Mouse (Mus musculus) inflammation-experienced regulatory T-cells, adult 16 weeks (primary cell): ENCODE data around the gene Vamp1. TPM values are rescaled to one million over a fixed set of nuclear protein-coding genes. Genes with fewer than 3 reads are reported as not detected.

Experiments
- polyA plus RNA-seq: library from polyadenylated mRNA; unstranded; fragments of 100-300 nt; shearing (Covaris generic); gene quantifications from one replicate; pipeline ENCODE4 v1.2.1, GENCODE M21; 2017

Vamp1 gene
- 71.4 TPM for polyA plus RNA-seq

DNA sequence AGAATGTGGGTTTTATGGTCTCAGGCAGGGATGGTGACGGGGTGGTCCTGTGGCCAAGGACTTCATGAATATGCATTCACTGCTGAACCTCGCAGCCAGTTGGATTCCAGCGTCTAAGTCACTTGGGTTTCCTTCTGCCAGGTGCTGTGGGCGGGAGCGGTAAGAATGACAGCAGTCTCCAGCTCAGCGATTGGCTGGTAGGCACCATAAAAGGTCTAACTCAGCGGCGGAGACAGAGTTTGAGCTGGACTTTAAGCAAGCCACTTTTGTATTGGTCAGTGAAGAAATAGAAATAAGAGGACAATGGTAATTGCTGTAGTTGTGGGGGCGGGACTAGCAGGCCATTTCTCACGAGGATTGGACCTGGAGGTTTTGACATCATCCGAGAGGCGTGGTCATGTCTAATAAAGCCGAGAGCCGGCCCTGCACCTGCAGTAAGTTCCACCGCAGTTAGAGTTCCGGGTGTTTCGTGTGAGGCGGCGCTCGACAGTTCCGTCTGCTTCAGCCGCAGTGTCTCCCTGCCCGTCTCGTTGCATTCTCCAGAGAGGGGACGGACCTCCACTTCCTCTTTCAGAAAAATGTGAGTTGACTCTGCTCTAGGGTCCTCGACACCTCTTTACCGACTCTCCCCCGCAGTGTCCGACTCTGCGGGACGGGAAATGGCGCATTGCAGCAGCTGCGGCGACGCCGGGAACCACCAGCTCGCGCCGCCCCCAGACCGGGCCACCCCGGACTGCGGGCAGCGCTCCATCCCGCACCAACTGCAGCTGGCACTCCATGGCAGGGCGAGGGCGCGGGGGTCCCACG is at the start of gene Vamp1:
Vamp1 (plus strand) TSS at position 404 of the 807 bp plus-strand sequence.

GRCm38 (mm10) chr6:125166051-125166751 is 49.1 kb upstream of the Vamp1 start, which contains the start of gene Gapdh:
Gene Gapdh, minus strand, starts transcription at chr6:125166467.

GRCm38 (mm10) chr6:125191332-125192015 is 23.9 kb upstream of the Vamp1 start, which contains the start of the genes Ncapd2 and Mrpl51:
Gene Ncapd2, minus strand, starts transcription at chr6:125191701.
Gene Mrpl51, plus strand, starts transcription at chr6:125191801.

GRCm38 (mm10) chr6:125231117-125232044 is 16.0 kb downstream of the Vamp1 start, which contains the start of gene Tapbpl:
Gene Tapbpl, minus strand, starts transcription at chr6:125231860.

GRCm38 (mm10) chr6:125236782-125237181 is 21.4 kb downstream of the Vamp1 start, which contains the start of gene Cd27:
Gene Cd27, minus strand, starts transcription at chr6:125237010.

GRCm38 (mm10) chr6:125285890-125286289 is 70.5 kb downstream of the Vamp1 start, which contains the start of gene Tuba3a:
Gene Tuba3a, minus strand, starts transcription at chr6:125286042.

Other genes starting within 250 kb of the Vamp1 start
- not detected for gene Pianp, start 218.9 kb upstream of the Vamp1 start, polyA plus RNA-seq
- gene Zfp384, start 206.4 kb upstream of the Vamp1 start, polyA plus RNA-seq, result 25.6 TPM
- 85.5 TPM for gene Ing4, start 175.8 kb upstream of the Vamp1 start, polyA plus RNA-seq
- 26.6 TPM for gene Acrbp, start 165.9 kb upstream of the Vamp1 start, polyA plus RNA-seq
- 22.2 TPM for gene Lpar5, start 147.6 kb upstream of the Vamp1 start, polyA plus RNA-seq
- 73.6 TPM for gene Chd4, start 119.6 kb upstream of the Vamp1 start, polyA plus RNA-seq
- 72.9 TPM for gene Nop2, start 83.6 kb upstream of the Vamp1 start, polyA plus RNA-seq
- gene Iffo1, start 70.3 kb upstream of the Vamp1 start, polyA plus RNA-seq, result 16.7 TPM
- gene Gapdh, start 49.1 kb upstream of the Vamp1 start, polyA plus RNA-seq, result 293 TPM
- 34.1 TPM for gene Ncapd2, start 23.9 kb upstream of the Vamp1 start, polyA plus RNA-seq
- gene Mrpl51, start 23.8 kb upstream of the Vamp1 start, polyA plus RNA-seq, result 110 TPM
- 157 TPM for gene Tapbpl, start 16.3 kb downstream of the Vamp1 start, polyA plus RNA-seq
- gene Cd27, start 21.5 kb downstream of the Vamp1 start, polyA plus RNA-seq, result 712 TPM
- gene Tuba3a, start 70.5 kb downstream of the Vamp1 start, polyA plus RNA-seq, result 1.6 TPM
- gene Ltbr, start 98.3 kb downstream of the Vamp1 start, polyA plus RNA-seq, result 0.63 TPM
- not detected for gene Scnn1a, start 105.1 kb downstream of the Vamp1 start, polyA plus RNA-seq
- 51.4 TPM for gene Tnfrsf1a, start 133.8 kb downstream of the Vamp1 start, polyA plus RNA-seq
- 0.09 TPM for gene Plekhg6, start 165.2 kb downstream of the Vamp1 start, polyA plus RNA-seq